Mouse (Mus musculus) layer of hippocampus, adult 18-20 months (tissue): Measurements from ENCODE around the gene 1700029I15Rik. TPM values are rescaled to one million over a fixed set of nuclear protein-coding genes. Genes with fewer than 3 reads are reported as not detected.
A peak's percentile ranks its signal among the peaks of the same experiment; 100 is the strongest.
"Not testable (repeated sequence)": the region's sequence is repeated elsewhere in the genome, so short reads cannot be mapped to it uniquely, and the experiment has no call there.

Experiments used
- DNase-seq, 2 experiments: peaks; one replicate each; pipeline ENCODE4 v3.0.0; 2022; ENCODE audit warnings: low spot score in 2 of 2
- total RNA-seq, 2 experiments: library from RNA; stranded (reverse); gene quantifications; 2 replicates each; pipeline ENCODE4 v1.2.3; 2021

Gene 1700029I15Rik
- total RNA-seq, 2 experiments from 2014 or later = 3.7 to 6.2 TPM

GRCm38 (mm10) chr2:92391116-92391515 is 8.8 kb downstream of the 1700029I15Rik start:
- DNase-seq = peak in 1 of 2 experiments; percentile 57

- DNase-seq = no peak
Measured at GRCm38 (mm10) chr2:92391703-92392317, 9.5 kb downstream of the 1700029I15Rik start.

GRCm38 (mm10) chr2:92392318-92393264 is 10.3 kb downstream of the 1700029I15Rik start:
- no peak for DNase-seq

- no peak for DNase-seq
Measured at GRCm38 (mm10) chr2:92395535-92395934, 13.2 kb downstream of the 1700029I15Rik start.

- DNase-seq = no peak
Measured at GRCm38 (mm10) chr2:92397436-92397835, 15.1 kb downstream of the 1700029I15Rik start.

GRCm38 (mm10) chr2:92399877-92400276 is 17.5 kb downstream of the 1700029I15Rik start:
- DNase-seq = not testable (repeated sequence)

GRCm38 (mm10) chr2:92400682-92401081 is 18.3 kb downstream of the 1700029I15Rik start:
- no peak for DNase-seq

- no peak for DNase-seq
Measured at GRCm38 (mm10) chr2:92401091-92401561, 18.8 kb downstream of the 1700029I15Rik start, which contains the start of gene Mapk8ip1. TSS of gene Mapk8ip1 (minus strand) at chr2:92401263.

- no peak for DNase-seq
Measured at GRCm38 (mm10) chr2:92402591-92403326, 20.4 kb downstream of the 1700029I15Rik start.

GRCm38 (mm10) chr2:92403776-92404319 is 21.5 kb downstream of the 1700029I15Rik start:
- no peak for DNase-seq

GRCm38 (mm10) chr2:92404737-92405136 is 22.4 kb downstream of the 1700029I15Rik start:
- no peak for DNase-seq

- DNase-seq = no peak
Measured at GRCm38 (mm10) chr2:92405687-92406086, 23.3 kb downstream of the 1700029I15Rik start.

- no peak for DNase-seq
Measured at GRCm38 (mm10) chr2:92408309-92409045, 26.1 kb downstream of the 1700029I15Rik start.

GRCm38 (mm10) chr2:92411705-92412104 is 29.4 kb downstream of the 1700029I15Rik start:
- no peak for DNase-seq

GRCm38 (mm10) chr2:92421723-92422387 is 39.5 kb downstream of the 1700029I15Rik start:
- DNase-seq = no peak

- DNase-seq = no peak
Measured at GRCm38 (mm10) chr2:92422388-92423135, 40.2 kb downstream of the 1700029I15Rik start.

- no peak for DNase-seq
Measured at GRCm38 (mm10) chr2:92423156-92423555, 40.8 kb downstream of the 1700029I15Rik start.

- peak; percentile 77 to 82 for DNase-seq
Measured at GRCm38 (mm10) chr2:92423702-92424461, 41.5 kb downstream of the 1700029I15Rik start.
